In genomic region chr14:123022981-123023380, GRCm38 (mm10) we compare ENCODE assay signal across 14 mouse cellular contexts.
"Had no signal": no experiment of that assay in that cellular context is flagged by ENCODE, and none has a peak within 500 bp of the region (broad histone marks: within the 10 kb centered on the region; RNA-seq: fewer than 3 reads in every experiment).

No protein-coding gene starts in this region.

- H3K9me3 ChIP-seq: limb, embryonic 15.5 days; liver, embryonic 12.5 days had no signal

- H3K36me3 ChIP-seq: limb, embryonic 15.5 days; liver, embryonic 12.5 days had no signal

- DNase-seq: kidney, postnatal 14 days; lung, embryonic 14.5 days; lung, postnatal 14 days; right cerebral cortex, adult 18-20 months; right cerebral cortex, postnatal 25 days; thymus, postnatal 4 days had no signal

- H3K27ac ChIP-seq: left cerebral cortex, adult 2 months; limb, embryonic 15.5 days; liver, embryonic 12.5 days; macrophage; stomach, postnatal 0 days had no signal

- H3K27me3 ChIP-seq: limb, embryonic 15.5 days; liver, embryonic 12.5 days; megakaryocyte, embryonic 14.5 days had no signal

- H3K4me1 ChIP-seq: limb, embryonic 15.5 days; liver, embryonic 12.5 days; megakaryocyte, embryonic 14.5 days had no signal

- ATAC-seq: intestine, embryonic 16.5 days; liver, embryonic 12.5 days had no signal

- H3K4me2 ChIP-seq: limb, embryonic 15.5 days; liver, embryonic 12.5 days; lung, embryonic 14.5 days; midbrain, embryonic 11.5 days had no signal

- H3K4me3 ChIP-seq: left cerebral cortex, adult 2 months; limb, embryonic 15.5 days; liver, embryonic 12.5 days had no signal

- H3K9ac ChIP-seq: limb, embryonic 15.5 days; liver, embryonic 12.5 days; lung, embryonic 14.5 days had no signal
